Mouse (Mus musculus): ENCODE data around the gene 1500011B03Rik. TPM values are rescaled to one million over a fixed set of nuclear protein-coding genes. Genes with fewer than 3 reads are reported as not detected.
A peak's percentile ranks its signal among the peaks of the same experiment; 100 is the strongest.

1500011B03Rik gene
- polyA plus RNA-seq, 1 experiment from 2014 or later = 105 TPM

GRCm38 (mm10) chr5:114775056-114775979, 48.0 kb downstream of the 1500011B03Rik start, which contains the start of gene Git2:
Gene Git2, minus strand, starts transcription at chr5:114775517.
- Histone ChIP-seq H3K4me3 (replicated peaks) (peak within 1 kb of the TSS; percentile 99), H3K9ac (peak within 1 kb of the TSS; percentile 97), H3K27ac (peak within 1 kb of the TSS; percentile 91), H3K4me2 (peak within 1 kb of the TSS; percentile 90), H3K9me3 (replicated peaks) (no peaks in the 10 kb centered on the region), H3K27me3 (no peaks in the 10 kb centered on the region), H3K4me1 (peaks cover 44% of the 10 kb centered on the region), H3K36me3 (no peaks in the 10 kb centered on the region)
- peak; percentile 9 for ATAC-seq (replicated peaks; ENCODE audit: low FRiP score)
- under 1% methylated on average over 50 of the region's 63 CpGs for WGBS

- Histone ChIP-seq H3K27ac (peak within 1 kb of the TSS; percentile 91), H3K4me1 (peaks cover 37% of the 10 kb centered on the region), H3K36me3 (0 out of 2 replicates have a peak, but pooled peaks cover 6% of the 10 kb centered on the region), H3K9ac (peak within 1 kb of the TSS; percentile 97), H3K27me3 (no peaks in the 10 kb centered on the region), H3K4me3 (replicated peaks) (peak within 1 kb of the TSS; percentile 99), H3K9me3 (replicated peaks) (no peaks in the 10 kb centered on the region), H3K4me2 (peak within 1 kb of the TSS; percentile 90)
- peak; percentile 91 for ATAC-seq (replicated peaks; ENCODE audit: low FRiP score)
- under 1% methylated on average over 55 of the region's 73 CpGs for WGBS
Measured at GRCm38 (mm10) chr5:114774403-114775051, 48.7 kb downstream of the 1500011B03Rik start, which contains the start of gene Ankrd13a. Gene Ankrd13a, plus strand, starts transcription at chr5:114774677.

- 0 out of 2 replicates have a peak, but pooled peaks cover 6% of the 10 kb centered on the region for H3K36me3 ChIP-seq
Measured at GRCm38 (mm10) chr5:114773780-114774179, 49.5 kb downstream of the 1500011B03Rik start.

GRCm38 (mm10) chr5:114773211-114773710, 50.0 kb downstream of the 1500011B03Rik start:
- Histone ChIP-seq H3K9ac (peak overlapping the region; percentile 97), H3K4me1 (peaks cover 34% of the 10 kb centered on the region), H3K27me3 (no peaks in the 10 kb centered on the region), H3K4me3 (replicated peaks) (peak overlapping the region; percentile 99), H3K27ac (peak overlapping the region; percentile 91), H3K4me2 (peak overlapping the region; percentile 90), H3K9me3 (replicated peaks) (no peaks in the 10 kb centered on the region), H3K36me3 (0 out of 2 replicates have a peak, but pooled peaks cover 6% of the 10 kb centered on the region)
- WGBS = under 1% methylated on average over 38 of the region's 52 CpGs
- ATAC-seq (replicated peaks; ENCODE audit: low FRiP score) = peak; percentile 80

More at GRCm38 (mm10) chr5:114773780-114774179, 49.5 kb downstream of the 1500011B03Rik start:
- peak overlapping the region; percentile 97 for H3K9ac ChIP-seq
- peaks cover 32% of the 10 kb centered on the region for H3K4me1 ChIP-seq
- H3K9me3 ChIP-seq (replicated peaks) = no peaks in the 10 kb centered on the region
- no peaks in the 10 kb centered on the region for H3K27me3 ChIP-seq
- H3K4me2 ChIP-seq = peak overlapping the region; percentile 90
- no peak for ATAC-seq (replicated peaks; ENCODE audit: low FRiP score)
- H3K4me3 ChIP-seq (replicated peaks) = peak overlapping the region; percentile 99
- 2% methylated on average over 11 of the region's 11 CpGs for WGBS
- H3K27ac ChIP-seq = peak overlapping the region; percentile 91

GRCm38 (mm10) chr5:114772456-114773203, 50.6 kb downstream of the 1500011B03Rik start:
- Histone ChIP-seq H3K4me3 (replicated peaks) (peak overlapping the region; percentile 99), H3K4me2 (peak overlapping the region; percentile 90), H3K9me3 (replicated peaks) (no peaks in the 10 kb centered on the region), H3K27ac (peak overlapping the region; percentile 91), H3K4me1 (peaks cover 37% of the 10 kb centered on the region), H3K36me3 (0 out of 2 replicates have a peak, but pooled peaks cover 6% of the 10 kb centered on the region), H3K27me3 (no peaks in the 10 kb centered on the region), H3K9ac (peak overlapping the region; percentile 97)
- WGBS = 2% methylated on average over 34 of the region's 57 CpGs
- ATAC-seq (replicated peaks; ENCODE audit: low FRiP score) = peak; percentile 65

GRCm38 (mm10) chr5:114771796-114772195, 51.5 kb downstream of the 1500011B03Rik start:
- 68% methylated on average over 8 of the region's 8 CpGs for WGBS
- Histone ChIP-seq H3K9me3 (replicated peaks) (no peaks in the 10 kb centered on the region), H3K4me2 (peak overlapping the region; percentile 90), H3K36me3 (0 out of 2 replicates have a peak, but pooled peaks cover 6% of the 10 kb centered on the region), H3K27ac (no peak overlapping the region), H3K4me3 (replicated peaks) (peak overlapping the region; percentile 99), H3K27me3 (no peaks in the 10 kb centered on the region), H3K4me1 (peaks cover 39% of the 10 kb centered on the region), H3K9ac (peak overlapping the region; percentile 97; the same call in 1 of the 2 replicates)
- ATAC-seq (replicated peaks; ENCODE audit: low FRiP score) = no peak

- peaks cover 28% of the 10 kb centered on the region for H3K4me1 ChIP-seq
- H3K27ac ChIP-seq = no peak overlapping the region
- peaks cover 21% of the 10 kb centered on the region for H3K36me3 ChIP-seq
- ATAC-seq (replicated peaks; ENCODE audit: low FRiP score) = no peak
- H3K4me2 ChIP-seq = no peak overlapping the region
- H3K4me3 ChIP-seq (replicated peaks) = no peak overlapping the region
- H3K27me3 ChIP-seq = no peaks in the 10 kb centered on the region
- 90% methylated on average over 8 of the region's 8 CpGs for WGBS
- no peaks in the 10 kb centered on the region for H3K9me3 ChIP-seq (replicated peaks)
- H3K9ac ChIP-seq = no peak overlapping the region
Measured at GRCm38 (mm10) chr5:114769786-114770185, 53.5 kb downstream of the 1500011B03Rik start.

- H3K4me1 ChIP-seq = peaks cover 20% of the 10 kb centered on the region
- H3K9ac ChIP-seq = no peak overlapping the region
- H3K4me3 ChIP-seq (replicated peaks) = no peak overlapping the region
- 90% methylated on average over 7 of the region's 7 CpGs for WGBS
- no peaks in the 10 kb centered on the region for H3K9me3 ChIP-seq (replicated peaks)
- peaks cover 46% of the 10 kb centered on the region for H3K36me3 ChIP-seq
- H3K4me2 ChIP-seq = no peak overlapping the region
- no peak for ATAC-seq (replicated peaks; ENCODE audit: low FRiP score)
- no peaks in the 10 kb centered on the region for H3K27me3 ChIP-seq
- H3K27ac ChIP-seq = no peak overlapping the region
Measured at GRCm38 (mm10) chr5:114767185-114767584, 56.1 kb downstream of the 1500011B03Rik start.

GRCm38 (mm10) chr5:114766686-114767085, 56.6 kb downstream of the 1500011B03Rik start:
- Histone ChIP-seq H3K36me3 (peaks cover 51% of the 10 kb centered on the region), H3K4me2 (no peak overlapping the region), H3K27ac (no peak overlapping the region), H3K9ac (no peak overlapping the region), H3K4me1 (peaks cover 15% of the 10 kb centered on the region), H3K4me3 (replicated peaks) (no peak overlapping the region), H3K27me3 (no peaks in the 10 kb centered on the region), H3K9me3 (replicated peaks) (no peaks in the 10 kb centered on the region)
- ATAC-seq (replicated peaks; ENCODE audit: low FRiP score) = no peak
- 89% methylated on average over 8 of the region's 8 CpGs for WGBS

GRCm38 (mm10) chr5:114764812-114765735, 58.2 kb downstream of the 1500011B03Rik start:
- H3K4me1 ChIP-seq = peaks cover 13% of the 10 kb centered on the region; the same call in 1 of the 2 replicates
- no peak overlapping the region for H3K4me2 ChIP-seq
- H3K27me3 ChIP-seq = no peaks in the 10 kb centered on the region
- no peak overlapping the region for H3K4me3 ChIP-seq (replicated peaks)
- no peak overlapping the region for H3K9ac ChIP-seq
- H3K9me3 ChIP-seq (replicated peaks) = no peaks in the 10 kb centered on the region
- 86% methylated on average over 18 of the region's 18 CpGs for WGBS
- no peak for ATAC-seq (replicated peaks; ENCODE audit: low FRiP score)
- H3K36me3 ChIP-seq = peaks cover 66% of the 10 kb centered on the region
- H3K27ac ChIP-seq = no peak overlapping the region

Measured in kidney, embryonic 15.5 days (tissue).